In genomic region chr12:116270538-116270937, GRCm38 (mm10) we compare ENCODE assay signal across 22 mouse cellular contexts. TPM values are rescaled to one million over a fixed set of nuclear protein-coding genes. Genes with fewer than 3 reads are reported as not detected.
"Had no signal": no experiment of that assay in that cellular context is flagged by ENCODE, and none has a peak within 500 bp of the region (broad histone marks: within the 10 kb centered on the region; RNA-seq: fewer than 3 reads in every experiment).

No protein-coding gene starts in this region.

- H3K36me3 ChIP-seq: lung, embryonic 15.5 days; midbrain, embryonic 13.5 days; midbrain, embryonic 15.5 days; neural tube, embryonic 12.5 days; stomach, embryonic 15.5 days had no signal

- H3K4me1 ChIP-seq: lung, embryonic 15.5 days; midbrain, embryonic 13.5 days; midbrain, embryonic 15.5 days; neural tube, embryonic 12.5 days; stomach, embryonic 15.5 days had no signal

- DNase-seq: lung, adult 2 months; lung, postnatal 14 days; lung, postnatal 36 days; right cerebral cortex, postnatal 14 days; thymus, adult 2 months; thymus, postnatal 25 days; thymus, postnatal 4 days had no signal

- H3K4me2 ChIP-seq: lung, embryonic 15.5 days; midbrain, embryonic 11.5 days; midbrain, embryonic 13.5 days; midbrain, embryonic 15.5 days; neural tube, embryonic 12.5 days; stomach, embryonic 15.5 days had no signal

- H3K27me3 ChIP-seq: lung, embryonic 15.5 days; megakaryocyte, embryonic 14.5 days; midbrain, embryonic 13.5 days; neural tube, embryonic 12.5 days; stomach, embryonic 15.5 days had no signal

- H3K9ac ChIP-seq: lung, embryonic 15.5 days; midbrain, embryonic 13.5 days; midbrain, embryonic 15.5 days; neural tube, embryonic 12.5 days; stomach, embryonic 15.5 days had no signal

- H3K9me3 ChIP-seq: lung, embryonic 15.5 days; megakaryocyte, embryonic 14.5 days; midbrain, embryonic 13.5 days; midbrain, embryonic 15.5 days; neural tube, embryonic 12.5 days; stomach, embryonic 15.5 days had no signal

- H3K4me3 ChIP-seq: lung, embryonic 15.5 days; megakaryocyte, embryonic 14.5 days; midbrain, embryonic 13.5 days; midbrain, embryonic 15.5 days; neural tube, embryonic 12.5 days; stomach, embryonic 15.5 days had no signal

- ATAC-seq: lung, postnatal 0 days; midbrain, embryonic 13.5 days; midbrain, embryonic 15.5 days had no signal

- H3K27ac ChIP-seq: lung, embryonic 15.5 days; macrophage; midbrain, embryonic 13.5 days; midbrain, embryonic 15.5 days; neural tube, embryonic 12.5 days; stomach, embryonic 15.5 days; stomach, postnatal 0 days had no signal

RNA-seq across cellular contexts. Expression of gene Gm11027, which starts 4.6 kb away (rescaled TPM):
- polyA plus RNA-seq: lung, adult 2 months; lung, embryonic 15.5 days; lung, postnatal 0 days; macrophage; midbrain, embryonic 11.5 days; midbrain, embryonic 13.5 days; midbrain, embryonic 15.5 days; midbrain, postnatal 0 days; neural tube, embryonic 12.5 days; neural tube, embryonic 14.5 days; spleen, adult 2 months; stomach, embryonic 15.5 days; stomach, postnatal 0 days; testis, adult 2 months; thymus, adult 2 months; urinary bladder, adult 2 months had no signal
